Mouse (Mus musculus) G1E-ER4 (cell line): ENCODE results near the gene Dbndd1. TPM values are rescaled to one million over a fixed set of nuclear protein-coding genes. Genes with fewer than 3 reads are reported as not detected.

Experiments used
- GATA1 ChIP-seq: IDR thresholded peaks from one replicate; pipeline ENCODE4 v1.8.0; 2012; ENCODE audit warnings: low read length, inconsistent platforms
- polyA plus RNA-seq: library from polyadenylated mRNA; stranded (reverse); fragments of >175 nt; gene quantifications from 2 replicates; pipeline ENCODE4 v1.2.3, GENCODE M21; 2012

The Dbndd1 gene
- not detected in 2 replicates for polyA plus RNA-seq

DNA sequence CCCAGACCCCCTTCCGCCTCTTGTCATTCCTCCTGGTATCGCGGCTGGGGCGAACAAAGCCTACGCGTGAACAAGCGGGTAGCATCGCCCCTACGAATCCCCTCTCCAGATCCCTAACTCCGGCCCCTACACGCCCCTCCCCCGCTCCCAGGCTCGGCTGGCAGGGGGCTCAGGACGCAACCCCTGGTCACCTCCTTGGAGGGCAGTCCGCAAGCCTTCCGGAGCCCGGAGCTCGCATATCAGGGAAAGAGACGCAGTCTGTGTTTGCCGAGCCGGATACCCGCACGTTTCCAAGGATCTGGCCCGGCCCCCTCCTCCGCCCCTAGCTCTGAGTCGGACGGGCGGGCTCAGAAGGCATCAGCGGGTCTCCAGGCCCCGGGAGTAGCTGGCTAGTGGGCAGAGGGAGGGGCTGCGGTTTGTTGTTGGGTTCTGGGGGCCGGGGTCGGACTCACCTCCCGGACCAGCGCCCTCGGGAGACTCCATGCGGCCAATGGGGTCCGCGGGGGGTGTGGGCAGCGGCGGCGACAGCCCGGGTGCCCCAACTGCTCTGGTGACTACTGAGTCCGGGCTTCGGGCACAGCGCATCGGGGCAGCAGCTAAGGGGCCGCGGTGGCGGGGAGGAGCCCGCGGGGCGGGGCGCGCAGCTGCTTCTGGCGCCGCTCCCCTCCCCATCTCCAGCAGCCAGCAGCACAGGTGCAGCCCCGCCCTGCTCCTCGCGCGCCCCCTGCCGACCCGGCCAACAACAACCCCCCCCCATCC is at the start of gene Dbndd1:
TSS of gene Dbndd1 (minus strand) at position 683 of the 759 bp plus-strand sequence.
- TF ChIP-seq GATA1: no peak

GRCm38 (mm10) chr8:123536990-123537380 is 21.7 kb upstream of the Dbndd1 start:
- no peak for TF ChIP-seq GATA1

- TF ChIP-seq GATA1: no peak
These were observed 21.2 kb upstream of the Dbndd1 start for GRCm38 (mm10) chr8:123536242-123536989.

GRCm38 (mm10) chr8:123527720-123528489 is 12.6 kb upstream of the Dbndd1 start:
- no peak for TF ChIP-seq GATA1

DNA sequence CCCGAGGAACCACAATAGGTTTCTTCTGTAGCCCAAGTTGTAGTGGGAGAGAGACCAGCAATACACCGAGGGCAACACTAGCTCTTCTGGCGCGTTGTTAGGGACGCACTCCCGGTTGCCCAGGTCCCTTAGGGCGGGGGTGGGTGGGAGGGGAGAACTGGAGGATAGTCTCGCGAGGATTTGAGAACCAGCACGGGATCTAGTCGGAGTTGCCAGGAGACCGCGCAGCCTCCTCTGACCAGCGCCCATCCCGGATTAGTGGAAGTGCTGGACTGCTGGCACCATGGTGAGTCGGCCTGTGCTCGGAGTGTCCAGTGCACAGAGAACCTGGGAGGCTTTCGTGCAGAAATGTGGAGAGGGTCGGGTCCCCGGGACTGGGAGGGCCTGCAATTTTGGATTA is 3.4 kb upstream of the Dbndd1 start, which contains the start of gene Gas8:
TSS of gene Gas8 (plus strand) at position 168 of the 400 bp plus-strand sequence.
- TF ChIP-seq GATA1: no peak

- no peak for TF ChIP-seq GATA1
These were observed 2.9 kb upstream of the Dbndd1 start for GRCm38 (mm10) chr8:123518172-123518571.

GRCm38 (mm10) chr8:123516596-123516995 is 1.3 kb upstream of the Dbndd1 start:
- no peak for TF ChIP-seq GATA1

GRCm38 (mm10) chr8:123515540-123515897 is 256 bp upstream of the Dbndd1 start:
- TF ChIP-seq GATA1: no peak

DNA sequence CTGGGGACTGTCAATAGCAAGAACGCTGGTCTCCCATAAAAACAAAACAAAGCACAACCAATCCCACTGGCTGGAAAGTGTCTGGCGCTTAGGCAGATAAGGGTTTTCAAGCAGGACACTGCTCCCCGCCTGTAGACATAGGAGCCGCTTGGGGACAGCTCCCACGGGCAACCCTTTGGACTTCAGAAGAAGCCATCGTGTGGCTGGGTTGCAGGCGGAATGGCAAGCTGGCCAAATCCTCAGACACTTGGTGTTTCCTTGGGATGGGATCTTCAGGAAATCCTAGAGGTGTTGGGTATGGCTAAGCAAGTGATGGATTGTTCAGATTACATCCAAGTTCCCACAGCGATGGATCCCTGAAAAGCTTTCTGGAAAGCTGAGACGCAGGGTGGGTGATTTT is 1.1 kb downstream of the Dbndd1 start:
- no peak for TF ChIP-seq GATA1

- TF ChIP-seq GATA1: no peak
These were observed 4.4 kb downstream of the Dbndd1 start for GRCm38 (mm10) chr8:123510819-123511218.

GRCm38 (mm10) chr8:123507153-123507552 is 8.1 kb downstream of the Dbndd1 start:
- TF ChIP-seq GATA1: peak; percentile 18

- no peak for TF ChIP-seq GATA1
These were observed 9.6 kb downstream of the Dbndd1 start for GRCm38 (mm10) chr8:123505695-123506094.

DNA sequence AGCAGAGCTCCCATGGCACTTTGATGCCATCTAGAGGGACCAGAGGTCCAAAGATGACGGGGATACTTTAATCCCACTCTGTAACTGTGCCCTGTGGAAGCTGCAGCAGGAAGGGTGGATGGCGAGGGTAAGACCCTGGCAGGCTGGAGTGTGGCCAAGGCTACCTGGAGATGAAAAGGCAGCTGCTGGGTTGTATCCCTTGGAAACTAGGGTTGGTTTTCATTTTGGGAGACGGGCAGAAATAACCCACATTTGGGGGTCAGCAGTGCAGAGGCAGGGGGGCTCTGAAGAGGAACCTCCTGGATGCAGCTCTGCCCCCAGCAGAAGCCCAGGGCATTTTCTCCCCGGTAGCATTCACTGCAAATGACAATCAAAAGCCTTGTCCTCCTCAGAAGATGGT is 10.0 kb downstream of the Dbndd1 start:
- no peak for TF ChIP-seq GATA1

DNA sequence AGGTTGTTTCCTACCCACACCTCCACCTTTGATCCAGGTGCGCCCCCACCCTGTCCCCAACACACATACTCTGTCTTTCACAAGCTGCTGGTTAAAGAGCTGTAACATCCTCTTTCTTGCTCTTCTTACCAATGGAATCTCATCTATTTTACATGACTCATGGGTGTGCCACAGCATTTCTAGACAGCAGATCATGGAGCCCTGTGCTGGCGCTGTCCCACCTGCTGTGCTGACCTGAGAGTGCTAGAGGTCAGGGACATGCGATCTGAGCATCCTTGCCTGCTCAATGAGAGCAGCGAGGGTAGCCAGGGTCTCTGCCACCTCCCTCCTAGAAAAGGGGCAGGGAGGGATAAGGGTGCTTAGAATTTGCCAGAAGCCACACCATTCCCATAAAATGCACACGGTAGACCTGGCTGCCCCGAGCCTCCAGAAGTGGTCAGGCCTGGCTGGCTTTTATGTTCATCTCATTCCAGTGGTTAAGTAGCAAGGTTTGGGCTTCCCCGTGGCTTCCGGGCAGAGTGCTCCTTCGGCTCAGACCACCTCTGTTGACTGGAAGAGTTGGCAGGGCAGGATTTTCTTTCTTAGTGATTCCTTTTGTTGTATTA is 10.6 kb downstream of the Dbndd1 start:
- TF ChIP-seq GATA1: no peak

DNA sequence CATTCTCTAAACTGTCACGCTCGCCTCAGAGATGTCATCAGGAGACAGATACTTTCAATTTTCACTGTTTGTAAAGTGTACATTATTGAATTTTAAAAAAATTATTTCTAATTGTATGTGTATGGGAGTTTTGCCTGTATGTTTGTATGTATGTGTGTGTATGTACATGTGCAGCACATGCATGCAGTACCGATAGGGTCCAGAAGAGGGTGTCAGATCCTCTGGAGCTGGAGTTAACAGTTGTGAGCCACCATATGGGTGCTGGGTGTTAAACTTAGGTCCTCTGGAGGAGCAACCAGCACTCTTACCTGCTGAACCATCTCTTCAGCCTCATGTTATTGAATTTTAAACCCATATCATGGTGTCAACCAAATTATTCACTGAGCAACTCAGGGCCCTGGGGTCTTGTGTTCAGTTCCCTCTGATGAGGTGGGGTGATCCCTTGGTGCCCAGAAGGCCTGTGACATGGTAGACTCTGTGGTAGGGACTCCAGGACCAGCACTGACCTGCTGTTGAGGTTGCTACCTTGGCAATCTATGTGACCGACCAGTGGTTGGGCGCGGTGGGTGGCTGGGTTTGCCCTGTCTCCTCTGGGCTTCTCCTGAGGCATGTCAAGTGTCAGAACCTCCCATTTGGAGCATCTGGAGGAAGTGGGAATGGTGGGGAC is 11.3 kb downstream of the Dbndd1 start:
- no peak for TF ChIP-seq GATA1
